Mouse (Mus musculus): ENCODE results near the gene H2-DMb1. TPM values are rescaled to one million over a fixed set of nuclear protein-coding genes. Genes with fewer than 3 reads are reported as not detected.

The H2-DMb1 gene
- polyA plus RNA-seq, 1 experiment from 2014 or later, result 3.7 TPM

DNA sequence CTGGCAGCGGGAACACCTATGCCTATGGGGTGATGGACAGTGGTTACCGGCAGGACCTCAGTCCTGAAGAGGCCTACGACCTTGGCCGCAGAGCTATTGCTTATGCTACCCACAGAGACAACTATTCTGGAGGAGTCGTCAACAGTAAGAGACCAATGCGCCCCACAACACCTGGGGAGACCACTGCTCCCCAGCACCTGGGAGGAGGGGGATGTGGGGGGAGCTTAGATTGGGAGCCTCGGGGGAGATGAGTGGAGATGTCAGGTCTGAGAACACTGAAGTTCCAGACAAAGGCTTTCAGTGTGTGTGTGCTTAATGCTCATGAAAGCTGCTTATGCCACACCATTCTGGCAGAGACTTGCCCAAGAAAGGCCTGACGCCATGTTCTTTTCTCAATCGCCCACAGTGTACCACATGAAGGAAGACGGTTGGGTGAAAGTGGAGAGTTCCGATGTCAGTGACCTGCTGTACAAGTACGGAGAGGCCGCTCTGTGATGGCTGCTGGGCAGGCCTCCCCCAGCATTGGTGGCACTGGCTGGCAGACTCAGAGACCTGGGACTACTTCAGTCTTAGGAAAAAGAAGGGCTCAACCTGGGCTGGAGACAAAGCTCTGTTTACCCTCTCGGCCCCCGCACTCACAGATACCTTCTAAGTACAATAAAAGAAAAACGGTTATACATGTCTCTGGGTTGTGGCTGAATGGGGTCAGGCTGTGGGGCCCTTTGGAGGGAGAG lies 48.1 kb downstream of the H2-DMb1 start:
- Histone ChIP-seq H3K9me3 (ENCODE audit: control insufficient read depth, low read length) (no peaks in the 10 kb centered on the region), H3K9ac (ENCODE audit: low read length) (no peak overlapping the region), H3K27me3 (ENCODE audit: control insufficient read depth, insufficient read depth, low read depth, low read length) (peaks cover 23% of the 10 kb centered on the region), H3K36me3 (ENCODE audit: control insufficient read depth, insufficient read depth, low read length) (no peaks in the 10 kb centered on the region), H3K4me2 (ENCODE audit: low read depth, low read length) (no peak overlapping the region), H3K4me3 (ENCODE audit: low read length) (no peak overlapping the region), H3K27ac (ENCODE audit: low read length) (no peak overlapping the region), H3K4me1 (replicated peaks; ENCODE audit: control insufficient read depth, insufficient read depth, low read length) (peaks cover 16% of the 10 kb centered on the region)
- WGBS, result 82% methylated on average over 16 of the region's 16 CpGs
- no peak for ATAC-seq (ENCODE audit: low read depth)

DNA sequence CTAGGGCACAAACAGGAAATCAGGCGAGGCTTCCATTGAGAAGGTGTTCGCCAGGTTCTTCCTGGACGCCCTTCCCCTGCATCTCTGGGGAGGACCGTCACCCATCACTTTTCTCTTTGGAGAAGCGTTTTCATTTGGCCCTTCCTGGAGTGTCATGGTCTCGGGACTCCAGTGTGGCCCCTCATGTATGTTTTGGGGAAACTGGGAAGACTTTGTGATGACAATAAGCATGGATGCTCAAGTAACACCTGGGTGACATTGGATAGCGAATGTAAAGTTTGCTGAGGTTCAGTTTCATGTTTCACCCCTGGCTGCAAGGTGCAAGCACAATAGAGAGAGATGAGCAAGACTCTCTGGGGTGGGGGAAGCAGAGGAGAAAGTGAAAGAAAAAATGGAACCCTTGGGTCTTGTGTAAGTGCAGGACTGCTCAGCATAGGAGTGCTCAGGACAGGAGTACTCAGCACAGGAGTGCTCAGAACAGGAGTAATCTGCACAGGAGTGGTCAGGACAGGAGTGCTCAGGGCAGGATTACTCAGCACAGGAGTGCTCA lies 48.7 kb downstream of the H2-DMb1 start:
- H3K4me3 ChIP-seq (ENCODE audit: low read length), result no peak overlapping the region
- H3K27ac ChIP-seq (ENCODE audit: low read length), result no peak overlapping the region
- ATAC-seq (ENCODE audit: low read depth), result no peak
- no peak overlapping the region for H3K9ac ChIP-seq (ENCODE audit: low read length)
- H3K36me3 ChIP-seq (ENCODE audit: control insufficient read depth, insufficient read depth, low read length), result no peaks in the 10 kb centered on the region
- H3K4me1 ChIP-seq (replicated peaks; ENCODE audit: control insufficient read depth, insufficient read depth, low read length), result peaks cover 16% of the 10 kb centered on the region
- H3K9me3 ChIP-seq (ENCODE audit: control insufficient read depth, low read length), result no peaks in the 10 kb centered on the region
- WGBS, result 60% methylated on average over 7 of the region's 7 CpGs
- peaks cover 17% of the 10 kb centered on the region for H3K27me3 ChIP-seq (ENCODE audit: control insufficient read depth, insufficient read depth, low read depth, low read length)
- no peak overlapping the region for H3K4me2 ChIP-seq (ENCODE audit: low read depth, low read length)

DNA sequence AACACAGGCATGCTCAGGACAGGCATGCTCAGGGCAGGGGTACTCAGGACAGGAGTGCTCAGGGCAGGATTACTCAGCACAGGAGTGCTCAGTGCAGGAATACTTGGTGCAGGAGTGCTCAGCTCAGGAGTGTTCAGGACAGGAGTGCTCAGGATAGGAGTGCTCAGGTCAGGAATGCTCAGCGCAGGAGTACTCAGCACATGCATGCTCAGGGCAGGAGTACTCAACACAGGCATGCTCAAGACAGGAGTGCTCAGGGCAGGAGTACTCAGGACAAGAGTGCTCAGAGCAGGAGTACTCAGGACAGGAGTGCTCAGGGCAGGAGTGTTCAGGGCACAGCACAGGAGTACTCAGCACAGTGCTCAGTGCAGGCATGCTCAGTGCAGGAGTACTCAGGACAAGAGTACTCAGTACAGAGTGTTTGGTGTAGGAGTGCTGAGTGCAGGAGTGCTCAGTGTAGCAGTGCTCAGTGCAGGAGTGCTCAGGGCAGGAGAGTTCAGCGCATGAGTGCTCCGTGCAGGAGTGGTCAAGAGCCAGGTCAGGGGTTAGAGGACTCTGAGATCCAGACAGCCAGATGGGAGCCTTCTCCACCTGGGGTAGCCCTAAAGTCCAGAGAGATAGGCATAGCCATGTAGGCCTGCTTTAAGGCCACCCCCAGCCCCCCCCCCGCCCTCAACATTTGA lies 50.0 kb downstream of the H2-DMb1 start:
- H3K36me3 ChIP-seq (ENCODE audit: control insufficient read depth, insufficient read depth, low read length), result no peaks in the 10 kb centered on the region
- peaks cover 6% of the 10 kb centered on the region for H3K27me3 ChIP-seq (ENCODE audit: control insufficient read depth, insufficient read depth, low read depth, low read length)
- H3K4me3 ChIP-seq (ENCODE audit: low read length), result no peak overlapping the region
- no peak overlapping the region for H3K4me2 ChIP-seq (ENCODE audit: low read depth, low read length)
- 76% methylated on average over 4 of the region's 4 CpGs for WGBS
- H3K4me1 ChIP-seq (replicated peaks; ENCODE audit: control insufficient read depth, insufficient read depth, low read length), result peaks cover 15% of the 10 kb centered on the region
- no peaks in the 10 kb centered on the region for H3K9me3 ChIP-seq (ENCODE audit: control insufficient read depth, low read length)
- no peak overlapping the region for H3K9ac ChIP-seq (ENCODE audit: low read length)
- ATAC-seq (ENCODE audit: low read depth), result no peak
- H3K27ac ChIP-seq (ENCODE audit: low read length), result no peak overlapping the region

DNA sequence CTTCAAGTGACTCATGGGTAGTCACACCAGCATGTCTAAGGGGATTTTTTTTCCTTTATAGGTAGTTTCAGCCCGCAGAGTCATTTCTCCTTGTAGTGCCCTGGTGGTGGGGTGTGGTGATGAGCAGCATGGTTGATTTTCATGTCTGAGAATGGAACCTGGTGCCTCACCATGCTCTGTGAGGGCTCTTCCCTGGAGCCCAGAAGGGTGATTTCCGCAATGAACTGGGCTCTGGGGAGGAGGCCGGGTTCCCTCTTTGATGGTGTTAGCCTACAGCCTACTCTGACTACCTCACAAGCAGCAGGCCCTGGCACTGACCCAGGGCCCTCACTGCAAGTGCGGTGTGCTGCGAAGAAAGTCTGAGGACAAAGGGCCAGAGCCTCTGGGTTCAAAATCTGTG lies 50.6 kb downstream of the H2-DMb1 start, which contains the start of gene Tap2:
Gene Tap2, plus strand, starts transcription at position 84 of the 400 bp plus-strand sequence.
- H3K9ac ChIP-seq (ENCODE audit: low read length), result peak within 1 kb of the TSS; percentile 77
- peaks cover 11% of the 10 kb centered on the region for H3K4me1 ChIP-seq (replicated peaks; ENCODE audit: control insufficient read depth, insufficient read depth, low read length)
- H3K4me3 ChIP-seq (ENCODE audit: low read length), result peak within 1 kb of the TSS; percentile 71
- H3K36me3 ChIP-seq (ENCODE audit: control insufficient read depth, insufficient read depth, low read length), result no peaks in the 10 kb centered on the region
- no peaks in the 10 kb centered on the region for H3K9me3 ChIP-seq (ENCODE audit: control insufficient read depth, low read length)
- H3K27ac ChIP-seq (ENCODE audit: low read length), result peak within 1 kb of the TSS; percentile 30; the same call in 1 of the 2 replicates
- H3K4me2 ChIP-seq (ENCODE audit: low read depth, low read length), result peak within 1 kb of the TSS; percentile 97
- 71% methylated on average over 5 of the region's 5 CpGs for WGBS
- H3K27me3 ChIP-seq (ENCODE audit: control insufficient read depth, insufficient read depth, low read depth, low read length), result peaks cover 6% of the 10 kb centered on the region
- ATAC-seq (ENCODE audit: low read depth), result no peak

DNA sequence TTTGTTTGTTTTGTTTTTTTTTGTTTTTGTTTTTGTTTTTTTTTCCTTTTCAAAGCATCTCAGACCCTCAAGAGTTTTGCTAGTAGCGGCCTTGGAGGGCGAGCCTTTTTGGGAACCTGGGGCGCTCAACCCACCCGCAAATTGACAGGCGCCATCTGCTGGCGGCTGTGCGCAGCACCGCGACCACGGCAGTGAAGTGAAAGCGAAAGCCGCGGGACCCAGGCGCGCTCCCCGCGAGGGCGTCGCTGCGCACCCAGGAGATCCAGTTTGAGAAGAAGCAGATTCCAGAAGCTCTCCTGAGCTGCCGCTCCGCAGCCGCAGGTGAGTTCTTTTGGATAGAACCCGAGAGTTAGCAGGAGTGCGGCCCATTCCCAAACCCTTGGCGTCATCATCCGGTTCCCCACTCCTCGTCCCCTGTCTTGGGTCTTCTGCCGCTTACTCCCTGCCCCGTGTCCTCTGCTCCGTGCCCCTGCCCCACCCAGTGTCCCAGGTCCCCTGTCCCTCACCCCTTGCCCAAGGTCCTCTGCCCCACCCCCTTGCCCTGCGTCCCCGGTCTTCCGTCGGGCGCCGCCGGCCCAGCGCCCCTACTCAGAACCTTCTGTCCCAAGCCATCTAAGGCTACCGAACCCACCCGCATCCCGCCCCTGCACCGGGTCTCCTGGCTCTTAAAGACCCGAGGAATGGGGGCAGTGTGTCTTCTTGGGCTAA lies 51.6 kb downstream of the H2-DMb1 start:
- peaks cover under 1% of the 10 kb centered on the region; the same call in 1 of the 2 replicates for H3K9me3 ChIP-seq (ENCODE audit: control insufficient read depth, low read length)
- peaks cover 11% of the 10 kb centered on the region for H3K4me1 ChIP-seq (replicated peaks; ENCODE audit: control insufficient read depth, insufficient read depth, low read length)
- H3K4me2 ChIP-seq (ENCODE audit: low read depth, low read length), result peak overlapping the region; percentile 97
- 1% methylated on average over 44 of the region's 44 CpGs for WGBS
- peak overlapping the region; percentile 77 for H3K9ac ChIP-seq (ENCODE audit: low read length)
- ATAC-seq (ENCODE audit: low read depth), result peak; percentile 77
- H3K4me3 ChIP-seq (ENCODE audit: low read length), result peak overlapping the region; percentile 71
- no peaks in the 10 kb centered on the region; the same call in 1 of the 2 replicates for H3K27me3 ChIP-seq (ENCODE audit: control insufficient read depth, insufficient read depth, low read depth, low read length)
- no peaks in the 10 kb centered on the region for H3K36me3 ChIP-seq (ENCODE audit: control insufficient read depth, insufficient read depth, low read length)
- peak overlapping the region; percentile 30; the same call in 1 of the 2 replicates for H3K27ac ChIP-seq (ENCODE audit: low read length)

DNA sequence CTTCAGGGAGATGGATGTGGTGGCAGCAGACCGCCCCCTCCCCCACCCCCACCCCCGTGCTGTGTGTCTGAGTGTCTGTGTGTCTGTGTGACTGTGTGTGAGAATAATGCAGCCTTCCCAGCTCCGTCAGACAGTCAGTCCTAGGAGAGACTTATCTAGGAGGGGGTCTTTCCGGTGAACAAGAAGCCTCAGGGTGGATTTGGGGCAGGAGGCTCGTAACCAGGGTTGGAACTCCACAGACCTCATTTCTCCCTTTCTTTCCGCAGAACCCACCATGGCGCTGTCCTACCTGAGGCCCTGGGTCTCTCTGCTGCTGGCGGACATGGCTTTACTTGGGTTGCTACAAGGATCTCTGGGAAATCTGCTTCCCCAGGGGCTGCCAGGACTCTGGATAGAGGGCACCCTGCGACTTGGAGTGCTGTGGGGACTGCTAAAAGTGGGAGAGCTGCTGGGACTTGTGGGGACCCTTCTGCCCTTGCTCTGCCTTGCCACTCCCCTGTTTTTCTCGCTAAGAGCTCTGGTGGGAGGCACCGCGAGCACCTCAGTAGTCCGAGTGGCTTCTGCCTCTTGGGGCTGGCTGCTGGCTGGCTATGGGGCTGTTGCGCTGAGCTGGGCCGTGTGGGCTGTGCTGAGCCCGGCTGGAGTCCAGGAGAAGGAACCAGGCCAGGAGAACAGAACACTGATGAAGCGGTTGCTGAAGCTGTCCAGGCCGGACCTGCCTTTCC lies 52.3 kb downstream of the H2-DMb1 start:
- Histone ChIP-seq H3K9me3 (ENCODE audit: control insufficient read depth, low read length) (peaks cover 6% of the 10 kb centered on the region), H3K4me1 (replicated peaks; ENCODE audit: control insufficient read depth, insufficient read depth, low read length) (peaks cover 11% of the 10 kb centered on the region), H3K27me3 (ENCODE audit: control insufficient read depth, insufficient read depth, low read depth, low read length) (no peaks in the 10 kb centered on the region; the same call in 1 of the 2 replicates), H3K36me3 (ENCODE audit: control insufficient read depth, insufficient read depth, low read length) (no peaks in the 10 kb centered on the region), H3K27ac (ENCODE audit: low read length) (no peak overlapping the region), H3K4me2 (ENCODE audit: low read depth, low read length) (peak overlapping the region; percentile 97), H3K4me3 (ENCODE audit: low read length) (peak overlapping the region; percentile 71), H3K9ac (ENCODE audit: low read length) (peak overlapping the region; percentile 77)
- WGBS, result 12% methylated on average over 18 of the region's 18 CpGs
- peak; percentile 37 for ATAC-seq (ENCODE audit: low read depth)

DNA sequence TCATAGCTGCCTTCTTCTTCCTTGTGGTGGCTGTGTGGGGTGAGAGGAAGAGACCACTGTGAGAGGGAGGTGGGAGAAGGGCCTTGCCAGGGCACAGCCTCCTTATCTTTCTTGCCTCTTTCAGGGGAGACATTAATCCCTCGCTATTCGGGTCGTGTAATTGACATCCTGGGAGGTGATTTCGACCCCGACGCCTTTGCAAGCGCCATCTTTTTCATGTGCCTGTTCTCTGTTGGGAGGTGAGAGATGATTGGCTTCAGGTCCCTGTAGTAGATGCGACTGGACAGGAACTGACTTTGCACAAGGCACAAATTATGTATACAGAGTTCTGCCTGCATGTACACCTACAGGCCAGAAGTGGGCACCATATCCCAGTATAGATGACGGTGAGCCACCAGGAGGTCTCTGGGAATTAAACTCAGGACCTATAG lies 52.9 kb downstream of the H2-DMb1 start:
- Histone ChIP-seq H3K27me3 (ENCODE audit: control insufficient read depth, insufficient read depth, low read depth, low read length) (peaks cover 1% of the 10 kb centered on the region; the same call in 1 of the 2 replicates), H3K36me3 (ENCODE audit: control insufficient read depth, insufficient read depth, low read length) (no peaks in the 10 kb centered on the region), H3K27ac (ENCODE audit: low read length) (no peak overlapping the region), H3K4me3 (ENCODE audit: low read length) (peak overlapping the region; percentile 71), H3K4me2 (ENCODE audit: low read depth, low read length) (peak overlapping the region; percentile 97), H3K4me1 (replicated peaks; ENCODE audit: control insufficient read depth, insufficient read depth, low read length) (peaks cover 11% of the 10 kb centered on the region), H3K9ac (ENCODE audit: low read length) (peak overlapping the region; percentile 77), H3K9me3 (ENCODE audit: control insufficient read depth, low read length) (peaks cover 6% of the 10 kb centered on the region)
- 22% methylated on average over 9 of the region's 9 CpGs for WGBS
- ATAC-seq (ENCODE audit: low read depth), result 0 out of 2 replicates have a peak, but pooled peaks have one; percentile 21

DNA sequence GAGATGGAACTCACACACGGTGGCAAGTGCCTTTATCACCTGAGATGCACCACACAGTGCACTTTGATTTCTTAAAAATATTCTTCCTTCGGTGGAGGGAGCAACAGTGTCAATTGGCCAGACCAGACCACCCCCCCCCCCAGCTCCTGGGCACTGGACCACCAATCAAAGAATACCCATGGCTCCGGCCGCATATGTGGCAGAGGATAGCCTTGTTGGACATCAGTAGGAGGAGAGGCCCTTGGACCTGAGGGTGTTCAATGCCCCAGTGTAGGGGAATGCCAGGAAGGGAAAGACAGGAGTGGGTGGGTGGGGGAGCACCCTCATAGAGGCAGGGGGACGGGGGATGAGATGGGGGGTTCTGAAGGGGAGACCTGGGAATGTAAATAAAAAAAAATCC lies 53.9 kb downstream of the H2-DMb1 start:
- ATAC-seq (ENCODE audit: low read depth), result no peak
- H3K9ac ChIP-seq (ENCODE audit: low read length), result no peak overlapping the region
- no peak overlapping the region for H3K27ac ChIP-seq (ENCODE audit: low read length)
- no peak overlapping the region for H3K4me2 ChIP-seq (ENCODE audit: low read depth, low read length)
- WGBS, result 87% methylated on average over 5 of the region's 5 CpGs
- no peaks in the 10 kb centered on the region for H3K36me3 ChIP-seq (ENCODE audit: control insufficient read depth, insufficient read depth, low read length)
- peaks cover 7% of the 10 kb centered on the region; the same call in 1 of the 2 replicates for H3K27me3 ChIP-seq (ENCODE audit: control insufficient read depth, insufficient read depth, low read depth, low read length)
- peaks cover 6% of the 10 kb centered on the region for H3K9me3 ChIP-seq (ENCODE audit: control insufficient read depth, low read length)
- H3K4me3 ChIP-seq (ENCODE audit: low read length), result no peak overlapping the region
- H3K4me1 ChIP-seq (replicated peaks; ENCODE audit: control insufficient read depth, insufficient read depth, low read length), result peaks cover 11% of the 10 kb centered on the region

Data from lung, embryonic 16.5 days (tissue).